Comparison of ENCODE assay signal across 9 mouse cellular contexts in the genomic region with DNA sequence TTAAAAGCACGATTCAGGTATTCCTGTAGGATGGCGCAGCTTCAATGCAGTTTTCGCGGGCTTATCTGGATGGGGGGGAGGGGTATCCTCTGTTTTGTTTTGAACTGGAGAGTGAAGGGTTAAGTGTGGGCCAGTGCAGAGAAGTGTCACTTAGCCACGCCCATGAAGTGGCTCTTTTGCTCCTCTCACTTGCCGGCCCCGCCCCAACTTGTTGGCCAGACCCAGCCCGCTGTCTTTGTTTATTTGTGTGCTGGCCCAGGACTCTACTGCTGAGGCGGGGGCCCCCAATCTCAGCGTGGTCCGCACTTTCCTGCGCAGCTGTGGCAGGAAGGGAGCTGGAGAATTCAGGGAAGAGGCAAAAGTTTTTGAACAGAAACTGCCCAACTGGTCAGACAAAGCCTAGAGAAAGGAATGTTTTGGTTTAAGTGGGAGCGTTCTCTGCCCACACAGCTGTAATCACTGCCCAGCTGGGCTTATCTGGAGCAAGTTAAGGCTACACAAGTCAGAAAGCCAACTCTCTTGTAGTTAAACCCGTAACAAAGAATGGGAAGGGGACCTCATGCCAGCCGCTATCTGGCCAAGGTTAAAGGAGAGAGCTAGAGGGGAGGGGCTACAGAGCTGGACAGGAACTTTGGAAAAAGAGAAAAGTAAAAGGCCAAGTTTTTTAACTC. TPM values are rescaled to one million over a fixed set of nuclear protein-coding genes. Genes with fewer than 3 reads are reported as not detected.
DNase-seq lines count a peak whose midpoint lies in the region; ATAC-seq and TF ChIP-seq lines count a peak whose summit lies in the region.
"Had no signal": no experiment of that assay in that cellular context is flagged by ENCODE, and none has a peak within 500 bp of the region (broad histone marks: within the 10 kb centered on the region; RNA-seq: fewer than 3 reads in every experiment).

No protein-coding gene starts in this region.

- no peaks in the 10 kb centered on the region for H3K36me3 ChIP-seq in lung, embryonic 14.5 days (ENCODE audit: insufficient read depth)
- no peaks in the 10 kb centered on the region for H3K36me3 ChIP-seq in forebrain, embryonic 12.5 days (replicated peaks)
- no peaks in the 10 kb centered on the region for H3K36me3 ChIP-seq in intestine, embryonic 16.5 days (ENCODE audit: control insufficient read depth, insufficient read depth, low read length)
- H3K36me3 ChIP-seq in midbrain, embryonic 10.5 days: no peaks in the 10 kb centered on the region

- no peaks in the 10 kb centered on the region for H3K4me1 ChIP-seq in lung, embryonic 14.5 days (ENCODE audit: insufficient read depth)
- no peaks in the 10 kb centered on the region for H3K4me1 ChIP-seq in forebrain, embryonic 12.5 days
- H3K4me1 ChIP-seq in intestine, embryonic 16.5 days (ENCODE audit: control insufficient read depth, insufficient read depth, low read length): no peaks in the 10 kb centered on the region
- H3K4me1 ChIP-seq in midbrain, embryonic 10.5 days: no peaks in the 10 kb centered on the region

- no peak for TF ChIP-seq CTCF in lung, embryonic 14.5 days (IDR thresholded peaks at IDR 0.05; ENCODE audit: low read depth)

- H3K4me3 ChIP-seq in lung, embryonic 14.5 days (ENCODE audit: low read depth, low read length): no peak overlapping the region; the same call in 1 of the 2 replicates
- no peak overlapping the region for H3K4me3 ChIP-seq in forebrain, embryonic 12.5 days (replicated peaks)
- peak overlapping the region; percentile 21 for H3K4me3 ChIP-seq in intestine, embryonic 16.5 days (ENCODE audit: low read length)
- H3K4me3 ChIP-seq in midbrain, embryonic 10.5 days: peak overlapping the region; percentile 34

- no peak overlapping the region for H3K9ac ChIP-seq in lung, embryonic 14.5 days
- H3K9ac ChIP-seq in forebrain, embryonic 12.5 days: no peak overlapping the region
- H3K9ac ChIP-seq in intestine, embryonic 16.5 days (ENCODE audit: low read depth, low read length): no peak overlapping the region

- peak overlapping the region; percentile 47 for H3K4me2 ChIP-seq in lung, embryonic 14.5 days
- H3K4me2 ChIP-seq in forebrain, embryonic 12.5 days: peak overlapping the region; percentile 31
- H3K4me2 ChIP-seq in intestine, embryonic 16.5 days (ENCODE audit: low read depth, low read length): peak overlapping the region; percentile 19; the same call in 1 of the 2 replicates

- WGBS in lung, embryonic 14.5 days: 0% methylated on average over 11 of the region's 15 CpGs
- 0% methylated on average over 7 of the region's 15 CpGs for WGBS in forebrain, embryonic 12.5 days
- 0% methylated on average over 8 of the region's 15 CpGs for WGBS in intestine, embryonic 16.5 days
- WGBS in midbrain, embryonic 10.5 days: 0% methylated on average over 14 of the region's 15 CpGs

- peak overlapping the region; percentile 58; the same call in 1 of the 2 replicates for H3K27ac ChIP-seq in lung, embryonic 14.5 days (ENCODE audit: low read depth)
- H3K27ac ChIP-seq in forebrain, embryonic 12.5 days: no peak overlapping the region
- no peak overlapping the region for H3K27ac ChIP-seq in intestine, embryonic 16.5 days (ENCODE audit: low read length)
- H3K27ac ChIP-seq in midbrain, embryonic 10.5 days (replicated peaks): peak overlapping the region; percentile 68

- peak; percentile 87 for ATAC-seq in lung, embryonic 14.5 days (ENCODE audit: insufficient read depth)
- ATAC-seq in forebrain, embryonic 12.5 days (ENCODE audit: low FRiP score): peak; percentile 97
- peak; percentile 71; the same call in 1 of the 2 replicates for ATAC-seq in intestine, embryonic 16.5 days

- H3K27me3 ChIP-seq in lung, embryonic 14.5 days (ENCODE audit: insufficient read depth, low read length): no peaks in the 10 kb centered on the region
- no peaks in the 10 kb centered on the region for H3K27me3 ChIP-seq in forebrain, embryonic 12.5 days
- H3K27me3 ChIP-seq in intestine, embryonic 16.5 days (replicated peaks; ENCODE audit: control insufficient read depth, insufficient read depth, low read length): no peaks in the 10 kb centered on the region
- H3K27me3 ChIP-seq in midbrain, embryonic 10.5 days (ENCODE audit: low read depth, poor library complexity, severe bottlenecking): no peaks in the 10 kb centered on the region

- peak; percentile 71 for DNase-seq in lung, embryonic 14.5 days
- no peak for DNase-seq in lung, postnatal 25 days (ENCODE audit: low spot score)
- DNase-seq in midbrain, embryonic 10.5 days (ENCODE audit: low spot score): peak; percentile 73
- DNase-seq in thymus, postnatal 36 days: no peak
- DNase-seq in left cerebral cortex, adult 11 months (ENCODE audit: low spot score): no peak
- DNase-seq in frontal cortex, postnatal 25 days (ENCODE audit: low spot score in 2 of 2): no peak

- H3K9me3 ChIP-seq in lung, embryonic 14.5 days (ENCODE audit: low read depth, low read length): no peaks in the 10 kb centered on the region
- no peaks in the 10 kb centered on the region for H3K9me3 ChIP-seq in forebrain, embryonic 12.5 days
- H3K9me3 ChIP-seq in intestine, embryonic 16.5 days (ENCODE audit: control insufficient read depth, low read length): no peaks in the 10 kb centered on the region
- H3K9me3 ChIP-seq in midbrain, embryonic 10.5 days (replicated peaks): no peaks in the 10 kb centered on the region

RNA-seq across cellular contexts. Expression of a gene that starts 9.3 kb away (rescaled TPM):
- polyA plus RNA-seq in lung, embryonic 14.5 days (2014; fragmentation: Nextera tagmentation; extraction: Ambion mirVana): not detected in 2 replicates
- polyA plus RNA-seq in forebrain, embryonic 12.5 days (2016; fragmentation: Nextera tagmentation; extraction: Ambion mirVana): 0.10 and 0.13 TPM in 2 replicates
- polyA plus RNA-seq in intestine, embryonic 16.5 days (2015; fragmentation: Nextera tagmentation; extraction: Ambion mirVana): not detected in 2 replicates
- polyA plus RNA-seq in midbrain, embryonic 10.5 days (2016; fragmentation: Nextera tagmentation; extraction: Ambion mirVana): not detected in 2 replicates
- polyA plus RNA-seq: spleen, adult 2 months had no signal

RNA-seq across cellular contexts. Expression of a gene that starts 11.9 kb away (rescaled TPM):
- polyA plus RNA-seq in lung, embryonic 14.5 days (2014; fragmentation: Nextera tagmentation; extraction: Ambion mirVana): not detected in 2 replicates
- polyA plus RNA-seq in forebrain, embryonic 12.5 days (2016; fragmentation: Nextera tagmentation; extraction: Ambion mirVana): not detected in 2 replicates
- polyA plus RNA-seq in intestine, embryonic 16.5 days (2015; fragmentation: Nextera tagmentation; extraction: Ambion mirVana): not detected in 2 replicates
- not detected in 2 replicates for polyA plus RNA-seq in midbrain, embryonic 10.5 days (2016; fragmentation: Nextera tagmentation; extraction: Ambion mirVana)
- polyA plus RNA-seq: spleen, adult 2 months had no signal

Comparison
In these comparisons a context has a peak if more than half of its experiments do, and no peak if none do; other contexts are left out.
1. DNase-seq: peak in lung, embryonic 14.5 days (single experiment) and midbrain, embryonic 10.5 days (single experiment); none in lung, postnatal 25 days (single experiment), thymus, postnatal 36 days (0 of 2), left cerebral cortex, adult 11 months (single experiment) and frontal cortex, postnatal 25 days (0 of 2).
2. H3K27ac ChIP-seq: peak in lung, embryonic 14.5 days (single experiment) and midbrain, embryonic 10.5 days (single experiment); none in forebrain, embryonic 12.5 days (single experiment) and intestine, embryonic 16.5 days (single experiment).
3. H3K4me3 ChIP-seq: peak in intestine, embryonic 16.5 days (single experiment) and midbrain, embryonic 10.5 days (single experiment); none in lung, embryonic 14.5 days (single experiment) and forebrain, embryonic 12.5 days (single experiment).
4. Peak in every context shown above with its lines, with median percentiles within 50 percentile points of each other: ATAC-seq and H3K4me2 ChIP-seq.